Mouse (Mus musculus) skeletal muscle tissue, postnatal 0 days (tissue): Measurements from ENCODE around the gene Gm10376. TPM values are rescaled to one million over a fixed set of nuclear protein-coding genes. Genes with fewer than 3 reads are reported as not detected.

Experiments
- polyA plus RNA-seq: library from polyadenylated mRNA; unstranded; fragments of >200 nt; fragmentation: Nextera tagmentation; extraction: Ambion mirVana; gene quantifications from 2 replicates; pipeline ENCODE4 v1.2.1, GENCODE M21; 2015

Gm10376 gene
- not detected in 2 replicates for polyA plus RNA-seq

DNA sequence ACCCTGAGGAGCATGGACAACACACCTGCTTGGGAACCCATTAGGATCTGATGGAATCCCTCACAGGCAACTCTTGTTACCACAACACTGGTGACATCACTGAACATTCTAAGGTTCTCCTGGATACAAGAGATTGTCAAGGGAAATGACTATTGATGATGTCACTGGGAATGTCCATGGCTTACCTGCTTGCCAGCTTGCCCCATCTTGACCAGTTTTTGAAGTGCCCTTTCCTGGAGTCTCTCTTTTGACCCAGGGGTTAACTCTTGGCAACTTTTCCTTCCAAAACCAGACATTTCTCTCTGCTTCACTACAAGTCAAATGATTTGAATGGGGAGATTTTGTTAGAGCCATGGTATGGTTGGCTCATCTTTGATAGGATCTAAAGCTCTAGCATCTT is at the start of gene Gm10376:
Gene Gm10376, minus strand, starts transcription at position 101 of the 400 bp plus-strand sequence.

DNA sequence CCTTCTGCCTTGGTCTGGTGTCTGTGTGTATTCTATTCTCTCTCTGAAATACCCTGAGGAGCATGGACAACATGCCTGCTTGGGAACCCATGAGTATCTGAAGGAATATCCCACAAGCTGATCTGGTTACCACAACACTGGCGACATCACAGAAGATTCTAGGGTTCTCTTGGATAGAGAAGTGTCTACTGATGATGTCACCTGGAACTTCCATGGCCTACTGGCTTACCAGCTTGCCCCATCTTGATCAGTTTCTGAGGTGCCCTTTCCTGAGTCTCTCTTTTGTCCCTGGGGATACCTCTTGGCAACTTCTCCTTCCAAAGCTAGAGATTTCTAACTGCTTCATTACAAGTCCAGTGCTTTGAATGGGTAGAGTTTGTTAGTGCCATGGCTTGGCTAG is 21.9 kb downstream of the Gm10376 start, which contains the start of gene Gm8082:
Gene Gm8082, minus strand, starts transcription at position 101 of the 400 bp plus-strand sequence.

Other genes with a start within 250 kb of the Gm10376 start
- not detected in 2 replicates for gene Gm3015, start 246.8 kb downstream of the Gm10376 start, polyA plus RNA-seq
- gene Gm10377, start 217.6 kb downstream of the Gm10376 start, polyA plus RNA-seq: not detected in 2 replicates
- gene Gm21977, start 162.2 kb downstream of the Gm10376 start, polyA plus RNA-seq: not detected in 2 replicates
- gene Gm8082, start 22.0 kb downstream of the Gm10376 start, polyA plus RNA-seq: not detected in 2 replicates
- gene Gm8094, start 61.0 kb upstream of the Gm10376 start, polyA plus RNA-seq: not detected in 2 replicates
- gene Gm8104, start 85.0 kb upstream of the Gm10376 start, polyA plus RNA-seq: not detected in 2 replicates
- gene Gm7233, start 164.2 kb upstream of the Gm10376 start, polyA plus RNA-seq: not detected in 2 replicates
- not detected in 2 replicates for gene Gm8122, start 219.7 kb upstream of the Gm10376 start, polyA plus RNA-seq
- gene Gm8126, start 243.0 kb upstream of the Gm10376 start, polyA plus RNA-seq: not detected in 2 replicates